Mouse (Mus musculus): ENCODE measurements around the gene Csnk1g1.
A peak's percentile ranks its signal among the peaks of the same experiment; 100 is the strongest.

The Csnk1g1 gene

DNA sequence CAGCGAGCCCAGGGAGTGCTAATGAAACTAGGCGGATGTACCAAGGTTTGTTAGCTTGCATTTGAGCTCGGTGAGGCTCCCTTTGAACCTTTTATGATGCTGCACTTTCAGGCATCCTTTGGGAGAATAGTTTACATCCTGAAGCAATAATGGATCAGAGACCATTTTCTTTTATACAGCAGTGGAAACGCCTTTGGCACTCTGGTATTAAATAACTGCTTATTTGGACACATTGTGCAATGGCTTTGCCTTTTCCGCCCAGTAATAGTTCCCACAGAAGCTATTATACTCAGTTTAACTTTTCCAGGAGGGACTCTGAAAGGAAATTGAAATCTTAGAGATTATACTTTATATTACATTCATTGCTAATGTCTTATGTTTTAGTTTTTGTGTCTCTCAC lies 90.2 kb downstream of the Csnk1g1 start:
- no peak for DNase-seq

DNA sequence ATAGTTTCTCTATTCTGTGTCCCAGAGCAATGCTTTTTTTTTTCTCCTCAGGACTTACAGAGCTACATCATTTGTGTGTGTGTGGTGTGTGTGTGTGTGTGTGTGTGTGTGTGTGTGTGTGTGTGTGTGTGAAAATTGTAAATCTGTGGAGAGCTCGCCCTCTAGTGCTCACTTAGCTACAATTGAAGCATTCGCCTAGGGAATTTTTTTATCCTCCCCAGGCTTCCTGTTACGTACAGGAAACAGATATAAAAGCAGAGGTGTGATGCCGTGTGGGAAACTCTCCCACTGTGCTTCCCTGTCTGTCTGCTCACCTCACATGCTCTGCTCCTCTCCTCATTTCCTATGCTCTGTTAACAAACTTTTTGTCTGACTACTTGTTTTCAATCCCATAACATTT lies 95.7 kb downstream of the Csnk1g1 start:
- peak; percentile 46 to 64 for DNase-seq

DNA sequence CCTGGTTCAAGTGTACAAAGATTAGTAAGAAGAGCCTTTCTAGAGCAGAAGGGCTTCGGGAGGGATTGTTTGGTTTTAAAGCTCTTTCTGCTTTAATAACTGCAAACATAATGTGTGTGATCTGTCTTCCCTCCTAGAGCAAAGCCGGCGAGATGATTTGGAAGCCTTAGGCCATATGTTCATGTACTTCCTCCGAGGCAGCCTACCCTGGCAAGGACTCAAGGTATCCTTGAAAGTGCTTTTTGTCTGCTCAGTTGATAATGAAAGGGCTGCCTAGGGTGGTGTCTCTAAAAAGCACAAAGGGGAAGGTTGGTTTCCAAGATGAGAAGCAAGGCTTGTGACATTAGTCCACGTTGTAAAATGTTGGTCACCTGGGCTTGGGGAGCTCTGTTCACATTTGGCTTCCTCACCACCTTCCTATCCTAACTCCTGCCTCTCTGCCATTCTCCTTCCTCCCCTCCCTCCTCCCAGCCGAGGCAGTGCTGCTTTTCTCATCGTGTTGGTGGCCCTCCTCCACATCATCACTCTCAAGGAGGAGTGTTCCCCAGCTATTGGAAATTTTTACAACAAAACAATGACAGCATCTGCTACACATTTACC lies 99.0 kb downstream of the Csnk1g1 start:
- DNase-seq = peak; percentile 32 to 56

DNA sequence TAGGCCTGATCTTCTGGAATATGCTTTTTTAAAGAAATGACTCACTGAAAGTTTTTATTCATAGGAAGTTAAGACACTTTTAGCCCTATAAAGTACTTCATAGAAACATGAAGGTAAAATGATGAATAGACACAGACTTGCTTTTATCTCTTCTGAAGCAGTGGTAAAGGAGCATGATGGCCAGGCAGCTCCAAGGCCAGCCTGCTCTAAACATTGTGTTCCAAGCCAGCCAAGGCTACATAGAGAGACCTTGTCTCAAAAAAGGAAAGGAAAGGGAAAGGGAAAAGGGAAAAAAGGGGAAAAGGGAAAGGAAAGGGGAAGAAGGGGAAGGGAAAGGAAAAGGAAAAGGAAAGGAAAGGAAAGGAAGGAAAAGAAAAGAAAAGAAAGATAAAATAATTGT lies 111.9 kb downstream of the Csnk1g1 start:
- DNase-seq = no peak

DNA sequence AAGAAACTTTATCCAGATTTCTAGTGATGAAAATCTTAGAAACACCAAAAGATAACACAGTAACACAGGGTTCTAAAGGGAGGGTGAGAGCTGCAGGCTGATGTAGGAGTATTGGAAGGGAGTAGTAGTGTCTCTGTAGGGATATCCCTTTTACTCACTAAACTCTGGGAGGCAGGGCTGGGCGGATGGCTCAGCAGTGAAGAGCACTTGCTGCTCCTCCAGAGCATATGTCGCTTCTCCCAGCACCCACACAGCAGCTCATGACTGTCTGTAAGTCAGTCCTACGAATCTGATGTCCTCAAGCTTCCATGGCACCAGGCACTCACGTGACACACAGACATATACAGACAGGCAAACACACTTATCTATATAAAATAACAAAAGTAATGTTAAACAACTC lies 129.4 kb downstream of the Csnk1g1 start:
- DNase-seq = no peak

DNA sequence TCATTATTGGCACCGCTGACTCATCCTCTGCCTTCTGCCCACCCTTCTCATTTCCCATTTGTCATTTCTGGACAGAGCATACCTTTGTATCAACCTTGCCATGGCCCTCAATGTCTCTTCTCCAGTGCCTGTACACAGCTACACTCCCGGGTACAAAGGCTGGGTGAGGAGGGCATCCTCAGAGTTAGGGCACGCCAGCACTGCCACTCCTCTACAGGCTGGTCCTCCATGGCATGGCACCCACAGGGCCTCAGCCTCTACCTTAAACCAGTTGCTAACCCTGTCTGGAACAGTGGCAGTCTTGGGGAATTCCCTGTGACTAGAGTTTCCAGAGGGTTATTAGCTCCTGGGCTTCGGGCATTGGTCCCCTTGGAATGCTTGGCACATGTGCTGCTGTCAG lies 129.9 kb downstream of the Csnk1g1 start:
- no peak for DNase-seq

DNA sequence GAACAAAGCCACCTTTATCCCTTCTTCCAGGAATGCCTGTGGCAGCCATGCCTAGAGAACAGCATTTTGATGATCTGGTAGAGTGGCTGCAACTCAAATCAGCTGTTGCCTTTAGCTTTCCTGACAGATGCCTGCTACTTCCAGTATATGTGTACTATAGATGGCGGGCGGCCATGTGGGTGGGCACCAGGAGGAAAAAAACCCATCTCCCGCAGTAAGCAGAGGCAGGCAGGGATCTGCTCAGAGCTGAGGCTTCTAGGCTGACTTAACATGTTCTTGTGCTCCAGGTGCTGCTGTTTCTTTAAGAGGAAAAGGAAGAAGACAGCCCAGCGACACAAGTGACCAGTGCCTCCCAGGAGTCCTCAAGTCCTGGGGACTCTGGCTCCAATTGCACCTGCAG lies 130.6 kb downstream of the Csnk1g1 start:
- DNase-seq = no peak

DNA sequence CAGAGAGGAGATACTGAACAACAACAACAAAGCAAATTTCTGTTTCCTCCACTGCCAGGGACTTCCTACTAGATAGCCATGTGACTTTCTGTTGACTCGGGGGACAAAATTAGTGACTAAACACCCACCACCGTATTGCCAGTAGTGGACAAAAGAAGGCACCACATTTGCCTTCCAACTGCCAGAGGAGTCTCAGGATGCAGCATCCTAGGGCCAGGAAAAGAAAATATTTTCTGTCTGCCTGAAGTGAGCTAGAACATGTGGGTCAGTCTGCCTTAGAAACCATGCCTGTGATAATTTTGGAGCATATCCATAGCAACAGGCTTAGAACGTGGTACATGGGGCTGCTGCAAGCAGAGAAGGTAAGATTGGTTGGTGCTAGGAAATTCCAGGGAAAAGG lies 132.1 kb downstream of the Csnk1g1 start:
- no peak for DNase-seq

DNA sequence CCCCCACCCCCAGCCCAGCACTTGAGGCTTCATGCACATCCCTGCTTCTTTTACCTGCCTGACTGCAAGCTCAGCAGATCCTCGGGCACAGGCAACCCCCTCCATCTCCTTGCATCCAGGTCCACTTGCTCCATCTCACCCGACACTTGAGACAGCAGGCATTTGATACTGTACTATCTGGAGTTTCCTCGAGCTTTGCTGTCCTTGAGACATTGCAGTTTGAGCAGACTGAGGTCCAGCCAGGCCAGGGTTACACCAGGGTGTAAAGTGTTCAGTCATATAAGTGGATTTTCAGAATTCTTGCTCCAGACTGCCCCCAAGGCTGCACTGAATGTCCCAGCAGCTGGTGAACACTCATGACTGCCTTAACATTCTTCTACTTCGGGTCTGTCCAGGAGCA lies 133.6 kb downstream of the Csnk1g1 start:
- DNase-seq = no peak

DNA sequence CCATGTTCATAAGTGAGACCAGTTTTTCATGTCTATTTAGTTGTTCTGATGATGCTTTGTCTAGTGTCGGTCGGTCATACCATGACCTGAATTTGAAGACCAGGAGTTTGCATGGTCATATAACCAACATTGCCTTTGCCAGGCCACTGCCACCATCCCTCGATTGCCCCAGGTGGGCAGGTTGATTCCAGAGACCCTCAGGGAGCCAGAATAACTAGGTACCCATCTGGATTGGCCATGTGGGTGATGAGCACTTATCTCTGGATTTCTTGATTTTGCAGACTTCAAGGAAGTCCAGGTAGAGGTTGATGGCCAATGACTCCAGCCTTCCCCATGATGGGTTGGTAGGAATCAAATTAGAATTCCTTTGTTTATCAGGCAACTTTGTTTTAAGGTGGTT lies 134.5 kb downstream of the Csnk1g1 start:
- DNase-seq = no peak

DNA sequence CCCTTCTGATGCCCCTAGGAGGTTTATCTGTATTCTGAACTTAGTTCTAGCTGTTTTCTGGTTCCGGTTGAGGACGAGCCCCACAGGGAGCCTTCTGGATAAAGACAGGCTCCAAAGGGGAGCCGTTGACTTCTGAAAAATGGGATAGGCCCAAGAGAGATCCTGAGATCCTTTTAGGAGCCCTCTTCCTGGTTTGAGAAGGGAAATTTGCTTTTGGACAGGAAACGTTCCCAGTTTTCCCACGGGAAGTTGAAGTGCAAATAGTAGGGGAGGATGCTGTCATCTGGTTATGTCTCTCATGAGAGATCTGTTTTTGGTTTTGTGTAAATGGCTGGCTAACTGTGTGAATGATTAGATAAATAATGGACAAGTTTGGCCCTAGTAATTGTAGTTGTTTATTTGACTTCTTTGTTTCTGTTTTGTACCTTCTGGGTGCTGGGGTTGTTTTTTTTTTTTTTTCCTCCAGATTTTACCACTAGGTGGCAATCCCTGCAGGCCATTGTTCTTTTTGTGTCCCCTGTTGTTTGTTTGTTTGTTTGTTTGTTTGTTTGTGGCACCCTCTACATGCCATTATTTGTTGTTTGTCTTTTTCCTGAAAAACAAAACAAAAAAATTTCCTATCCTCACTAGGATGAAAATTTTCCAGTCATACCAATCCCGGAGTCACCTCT lies 141.3 kb downstream of the Csnk1g1 start:
- DNase-seq = no peak

DNA sequence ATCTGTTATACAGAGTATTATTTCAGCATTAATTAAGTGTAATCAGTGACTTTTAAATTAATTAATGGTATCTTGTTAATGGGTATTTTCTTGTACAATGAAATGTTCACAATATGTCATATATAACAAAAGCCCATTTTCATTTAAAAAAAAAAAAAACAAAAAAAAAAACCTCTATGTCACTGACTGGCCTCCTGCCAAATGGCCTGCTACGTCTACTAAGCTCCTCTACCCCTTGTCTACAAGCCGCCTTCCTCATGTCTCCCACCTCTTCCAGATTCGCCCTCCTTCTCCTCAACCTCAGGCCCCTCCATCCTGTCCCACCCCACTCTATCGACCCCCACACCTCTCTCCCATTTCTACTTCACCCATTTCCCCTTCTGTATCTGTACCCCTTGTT lies 142.8 kb downstream of the Csnk1g1 start:
- no peak for DNase-seq

DNA sequence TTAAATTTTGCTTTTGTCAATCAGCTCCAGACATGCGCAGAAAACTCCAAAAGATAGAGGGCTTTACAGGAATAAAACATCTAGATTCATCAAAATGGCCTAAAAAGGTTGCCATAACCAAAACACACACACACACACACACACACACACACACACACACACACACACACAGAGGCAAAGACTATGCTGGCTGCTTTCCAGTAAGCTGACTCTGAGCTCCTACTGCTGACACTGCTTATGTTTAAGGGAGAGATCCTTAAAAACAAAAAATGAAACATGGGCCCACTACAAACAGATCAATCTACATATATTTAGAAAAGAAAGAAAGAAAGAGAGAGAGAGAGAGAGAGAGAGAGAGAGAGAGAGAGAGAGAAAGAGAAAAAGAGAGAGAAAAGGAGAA lies 144.0 kb downstream of the Csnk1g1 start:
- DNase-seq = no peak

DNA sequence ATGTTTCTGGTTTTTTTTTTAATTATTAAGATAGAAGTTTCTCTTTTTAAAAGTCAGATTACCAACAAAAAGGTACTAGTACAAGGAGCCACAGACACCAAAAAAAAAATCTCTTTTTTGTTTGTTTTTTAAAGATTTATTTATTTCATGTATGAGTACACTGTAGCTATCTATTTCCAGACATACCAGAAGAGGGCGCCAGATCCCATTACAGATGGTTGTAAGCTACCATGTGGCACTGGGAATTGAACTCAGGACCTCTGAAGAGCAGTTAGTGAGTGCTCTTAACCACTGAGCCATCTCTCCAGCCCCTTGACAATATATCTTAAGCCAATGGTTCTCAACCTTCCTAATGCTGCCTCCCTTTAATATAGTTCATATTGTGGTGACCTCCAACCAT lies 144.9 kb downstream of the Csnk1g1 start:
- no peak for DNase-seq

DNA sequence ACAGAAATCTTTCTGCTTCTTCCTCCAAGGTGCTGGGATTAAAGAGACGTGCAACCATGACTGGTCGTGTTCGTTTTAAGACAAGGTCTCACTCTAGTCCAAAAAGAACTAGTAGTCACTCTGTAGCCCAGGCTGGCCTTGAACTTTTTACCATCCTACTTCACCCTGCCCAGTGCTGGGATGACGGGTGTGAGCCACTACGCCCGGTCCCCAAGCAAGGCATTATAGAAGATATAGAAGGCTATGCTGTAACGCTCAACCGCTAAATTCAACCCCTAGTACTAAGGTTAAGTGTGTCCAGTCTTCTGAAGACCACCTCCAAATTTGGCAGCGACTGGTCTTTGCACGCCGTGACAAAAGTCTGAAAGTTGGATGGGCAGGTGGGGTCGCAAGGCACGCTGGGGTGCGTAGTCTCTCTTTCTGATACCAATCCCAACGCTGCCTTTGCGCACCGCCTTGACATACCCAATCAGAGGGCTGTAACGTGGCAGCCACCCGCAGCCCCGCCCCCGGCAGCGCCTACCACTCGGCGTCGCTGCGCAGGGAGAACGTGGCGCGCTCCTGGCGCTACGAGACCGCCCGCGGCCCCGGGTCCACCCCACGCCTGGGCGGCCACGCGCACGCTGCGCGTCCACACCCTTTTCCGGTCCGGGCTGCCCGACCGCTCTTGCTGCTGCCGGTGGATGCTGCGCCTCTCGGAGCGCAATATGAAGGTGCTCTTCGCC lies 151.0 kb downstream of the Csnk1g1 start, which contains the start of gene Ppib:
Gene Ppib, plus strand, starts transcription at position 640 of the 725 bp plus-strand sequence.
- DNase-seq = peak; percentile 99

DNA sequence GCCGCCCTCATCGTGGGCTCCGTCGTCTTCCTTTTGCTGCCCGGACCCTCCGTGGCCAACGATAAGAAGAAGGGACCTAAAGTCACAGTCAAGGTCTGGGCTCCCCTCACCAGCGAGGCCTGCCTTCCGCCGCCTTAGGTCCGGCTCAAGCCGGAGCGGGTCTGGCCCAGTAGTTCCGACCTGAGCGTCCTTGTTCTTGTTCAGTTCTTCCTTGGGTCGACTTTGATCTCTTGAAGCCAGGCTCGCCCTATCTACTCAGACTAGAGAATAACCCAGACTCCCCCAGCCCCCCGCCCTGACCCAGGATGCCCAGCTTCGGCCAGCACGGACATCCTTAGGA lies 151.6 kb downstream of the Csnk1g1 start:
- no peak for DNase-seq

DNA sequence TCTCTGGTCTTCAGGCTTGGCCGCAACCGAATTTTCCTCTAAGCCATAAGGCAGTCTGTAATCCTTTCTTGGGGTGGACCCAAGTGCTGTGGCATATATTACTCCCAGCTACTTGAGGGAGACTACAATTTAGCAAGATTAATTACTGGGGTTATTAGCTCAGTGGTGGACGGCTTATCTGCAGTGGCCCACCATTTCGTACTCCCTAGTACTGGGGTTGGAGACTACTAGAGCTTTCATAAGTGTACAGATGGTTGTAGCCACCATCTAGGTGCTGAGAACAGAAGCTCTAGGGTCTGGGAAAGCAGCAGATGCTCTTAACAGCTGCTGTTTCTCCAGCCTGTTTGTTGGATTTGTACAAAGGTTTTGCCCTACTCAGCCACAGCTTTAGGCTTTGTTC lies 152.3 kb downstream of the Csnk1g1 start:
- DNase-seq = no peak

DNA sequence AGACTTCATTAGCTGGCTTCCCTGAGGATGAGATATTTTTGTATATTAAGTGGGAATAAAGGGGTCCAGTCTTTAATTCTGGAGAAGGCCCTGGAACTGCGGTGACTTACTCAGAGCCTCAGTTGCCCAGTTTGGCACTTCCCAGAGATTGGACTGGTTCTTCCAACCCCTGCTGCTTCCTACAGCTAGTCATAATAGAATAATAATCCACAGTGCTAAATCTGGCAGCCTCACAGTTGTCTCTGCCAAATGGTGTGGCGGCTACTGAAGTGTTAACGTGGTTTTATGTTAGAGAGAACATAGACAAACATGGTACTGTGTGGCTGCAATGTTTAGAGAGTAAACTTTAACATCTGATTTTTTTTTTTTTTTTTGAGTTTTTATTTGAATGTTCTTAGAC lies 152.9 kb downstream of the Csnk1g1 start:
- no peak for DNase-seq

DNA sequence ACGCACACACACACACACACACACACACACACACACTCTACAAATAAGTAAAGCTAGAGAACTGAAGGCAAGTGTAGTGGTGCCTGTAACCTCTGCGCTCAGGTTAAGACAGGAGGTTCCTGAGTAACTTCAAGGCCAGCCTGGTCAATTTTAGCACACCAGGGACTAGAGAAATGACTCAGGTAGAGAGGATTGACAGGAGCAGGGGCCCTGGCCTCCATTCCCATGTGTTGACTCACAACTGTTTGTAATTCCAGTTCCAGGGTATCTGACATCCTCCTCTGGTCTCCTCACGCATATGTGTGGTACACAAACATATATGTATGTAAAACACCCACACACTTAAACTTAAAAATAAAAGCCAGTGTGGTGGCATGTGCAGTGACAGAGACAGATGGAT lies 154.7 kb downstream of the Csnk1g1 start:
- no peak for DNase-seq

DNA sequence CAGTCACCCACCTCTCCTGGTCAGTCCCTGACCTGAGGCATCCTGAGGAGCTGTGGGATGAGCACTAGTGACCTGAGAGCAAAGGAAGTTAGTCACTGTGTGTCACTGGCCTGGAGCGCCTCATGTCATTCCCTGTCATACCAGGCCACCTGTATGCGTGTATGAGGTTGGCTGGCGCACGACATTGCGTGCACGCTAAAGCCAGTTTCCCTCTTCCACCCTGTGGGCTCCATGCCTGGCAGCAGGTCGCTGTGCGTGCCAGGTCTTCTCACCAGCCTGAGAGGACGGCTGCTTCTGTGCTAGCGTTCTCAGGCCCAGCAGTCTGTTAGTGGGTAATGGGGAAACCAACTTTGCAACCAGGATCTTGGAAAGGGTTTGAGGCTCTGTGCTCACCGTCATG lies 155.6 kb downstream of the Csnk1g1 start:
- DNase-seq = no peak

DNA sequence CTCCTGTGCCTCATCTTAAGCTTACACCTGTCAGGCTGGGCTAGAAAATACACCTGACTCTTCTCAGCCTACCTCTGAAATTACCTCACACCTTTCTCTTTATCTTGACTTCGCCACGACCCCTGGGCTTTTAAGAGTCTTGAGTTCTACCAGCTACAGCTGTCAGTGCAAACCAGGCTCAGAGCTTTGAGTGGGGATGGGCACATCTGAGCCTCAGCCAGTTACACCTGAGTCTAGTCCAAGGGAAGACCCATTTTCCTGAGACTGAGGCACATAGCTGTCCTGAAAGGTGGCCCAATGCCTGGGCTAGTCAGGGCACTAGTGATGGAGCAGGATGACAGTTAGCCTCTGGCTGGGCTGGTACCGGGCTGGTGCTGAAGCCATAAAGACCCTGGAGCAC lies 158.1 kb downstream of the Csnk1g1 start:
- no peak for DNase-seq

DNA sequence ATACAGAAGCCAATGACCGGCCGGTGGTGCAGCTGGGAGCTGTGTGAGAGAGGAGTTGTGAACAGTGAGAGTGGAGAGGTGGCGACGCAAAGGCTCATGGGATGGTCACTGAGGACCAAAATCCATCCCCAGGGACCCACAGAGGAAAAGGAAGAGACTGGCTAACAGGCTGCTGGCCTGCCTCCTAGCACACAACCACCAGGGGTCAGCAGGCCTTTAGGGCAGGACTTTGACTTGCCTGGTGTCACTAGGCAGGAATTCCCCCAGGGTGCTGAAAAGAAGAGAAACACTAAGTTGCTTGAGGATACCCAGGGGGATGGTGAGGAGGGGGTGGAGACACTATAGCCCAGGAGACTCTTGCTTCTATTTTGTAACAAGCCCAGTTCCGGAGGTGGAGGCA lies 158.8 kb downstream of the Csnk1g1 start:
- peak in 1 of 2 experiments; percentile 44 for DNase-seq

DNA sequence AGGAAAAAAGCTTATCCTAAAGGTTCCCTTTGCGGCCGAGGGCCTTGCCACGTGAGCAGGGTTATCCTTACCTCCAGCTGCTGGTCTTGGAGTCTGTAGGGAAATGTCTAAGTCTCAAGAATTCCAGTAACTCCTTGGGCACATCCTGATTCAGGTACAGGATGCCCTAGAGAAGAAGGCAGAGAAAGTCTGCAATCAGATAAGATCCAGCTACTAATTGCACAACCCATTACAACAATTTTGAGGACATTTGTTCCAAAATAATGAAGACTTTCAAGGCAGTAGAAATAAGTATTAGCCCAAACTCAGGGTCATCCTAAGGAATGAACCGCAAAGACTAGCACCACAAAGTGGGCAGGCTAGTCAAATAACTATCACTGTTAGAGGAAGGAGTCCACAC lies 159.3 kb downstream of the Csnk1g1 start:
- no peak for DNase-seq

DNA sequence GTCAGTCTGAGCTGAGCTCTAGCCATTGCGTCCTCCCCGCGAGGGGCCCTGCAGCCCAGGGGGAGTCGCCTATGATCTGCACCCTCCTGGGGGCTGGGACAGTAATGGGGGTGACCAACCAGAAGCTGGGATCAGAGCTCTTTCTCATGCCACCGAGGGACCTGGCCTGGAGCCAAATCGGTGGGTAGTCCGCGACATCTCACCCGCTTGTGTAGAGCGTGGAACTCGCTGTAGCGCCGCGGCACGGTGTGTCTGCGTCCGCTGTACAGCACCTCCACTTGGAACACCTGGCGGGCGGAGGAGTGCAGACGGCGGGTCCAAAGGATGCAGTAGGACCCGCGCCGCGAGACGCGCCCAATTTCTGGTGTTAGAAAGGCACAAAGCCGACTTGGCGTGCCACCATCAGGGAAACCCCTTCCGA lies 160.3 kb downstream of the Csnk1g1 start:
- peak; percentile 52 to 67 for DNase-seq

All from cerebellum, postnatal 25 days (tissue).